Mouse (Mus musculus): ENCODE data around the gene Slc27a1. TPM values are rescaled to one million over a fixed set of nuclear protein-coding genes. Genes with fewer than 3 reads are reported as not detected.

Slc27a1 gene
- polyA plus RNA-seq, 1 experiment: not detected

- no peak for TF ChIP-seq GATA1 (IDR thresholded peaks at IDR 0.05; ENCODE audit: low read length)
Observed at GRCm38 (mm10) chr8:71627265-71628099, 58.8 kb downstream of the Slc27a1 start.

GRCm38 (mm10) chr8:71628396-71629095, 59.9 kb downstream of the Slc27a1 start:
- no peak for TF ChIP-seq GATA1 (IDR thresholded peaks at IDR 0.05; ENCODE audit: low read length)

DNA sequence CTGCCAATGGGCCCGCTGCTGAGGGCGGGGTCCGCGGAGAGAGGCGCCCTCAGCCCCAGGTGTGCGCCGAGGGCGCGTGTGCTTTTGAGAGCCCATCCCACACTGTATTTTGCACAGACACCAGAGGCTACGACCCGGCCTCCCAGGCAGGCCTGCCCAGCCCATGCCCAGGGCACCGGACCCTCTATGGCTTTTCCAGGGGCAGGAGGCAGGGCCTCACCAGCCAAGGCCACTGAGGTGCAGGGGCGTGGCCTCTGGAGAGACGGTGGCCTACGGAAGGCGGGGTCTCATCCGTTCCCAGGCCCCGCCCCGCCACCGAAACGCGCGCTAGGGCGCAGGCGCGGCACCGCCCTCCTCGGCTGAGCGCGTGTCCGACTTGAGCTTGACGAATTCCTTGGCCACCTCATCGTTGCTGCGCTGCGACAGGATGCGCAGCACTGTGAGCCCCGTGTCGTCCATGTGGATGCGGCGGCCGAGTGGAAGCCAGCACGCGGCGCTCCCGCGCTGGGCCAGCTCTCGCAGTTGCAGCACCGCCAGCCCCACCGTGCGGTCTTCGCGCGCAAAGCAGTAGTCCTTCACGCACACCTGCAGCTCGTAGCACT, 60.5 kb downstream of the Slc27a1 start:
- no peak for TF ChIP-seq GATA1 (IDR thresholded peaks at IDR 0.05; ENCODE audit: low read length)

GRCm38 (mm10) chr8:71629781-71630212, 61.1 kb downstream of the Slc27a1 start:
- TF ChIP-seq GATA1 (IDR thresholded peaks at IDR 0.05; ENCODE audit: low read length): no peak

- no peak for TF ChIP-seq GATA1 (IDR thresholded peaks at IDR 0.05; ENCODE audit: low read length)
Observed at GRCm38 (mm10) chr8:71630761-71631160, 62.1 kb downstream of the Slc27a1 start.

DNA sequence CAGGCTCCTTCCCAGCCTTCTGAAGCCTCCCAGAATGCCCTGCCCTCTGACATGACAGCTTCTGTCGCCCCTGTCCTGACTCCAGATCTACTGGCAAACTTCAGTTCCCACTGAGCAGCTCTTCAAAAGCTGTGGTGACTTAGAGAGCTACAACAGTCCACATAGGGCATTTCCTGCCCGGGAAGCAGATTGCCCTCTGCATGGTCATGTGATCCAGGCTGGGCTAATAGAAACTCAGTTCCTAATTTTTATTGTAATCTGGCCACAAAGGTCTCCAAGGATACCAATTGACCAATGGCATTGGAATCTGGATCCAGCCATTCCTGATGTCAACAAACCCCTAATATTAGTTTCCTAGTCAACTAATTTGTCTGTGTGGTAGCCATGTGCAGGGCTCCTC, 63.2 kb downstream of the Slc27a1 start:
- no peak for TF ChIP-seq GATA1 (IDR thresholded peaks at IDR 0.05; ENCODE audit: low read length)

DNA sequence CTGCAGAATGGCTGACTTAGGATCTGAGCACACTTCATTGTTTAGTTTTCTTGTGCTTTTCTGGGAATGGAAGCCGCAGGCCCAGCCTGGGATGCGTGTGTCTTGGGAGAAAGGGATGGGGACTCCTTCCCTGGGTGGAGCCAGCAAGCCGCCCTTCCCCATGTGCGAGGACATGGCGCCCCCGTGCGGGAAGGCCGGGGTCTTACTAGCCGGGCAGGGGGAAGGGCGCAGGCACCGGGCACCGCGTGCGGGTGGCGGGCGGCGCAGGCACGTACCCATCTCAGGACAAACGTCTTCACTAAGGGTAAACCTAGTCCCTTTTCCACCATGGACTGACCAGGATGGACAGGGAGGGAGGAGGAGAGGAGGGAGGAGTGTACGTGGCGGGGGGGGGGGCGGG, 64.5 kb downstream of the Slc27a1 start:
- TF ChIP-seq GATA1 (IDR thresholded peaks at IDR 0.05; ENCODE audit: low read length): no peak

DNA sequence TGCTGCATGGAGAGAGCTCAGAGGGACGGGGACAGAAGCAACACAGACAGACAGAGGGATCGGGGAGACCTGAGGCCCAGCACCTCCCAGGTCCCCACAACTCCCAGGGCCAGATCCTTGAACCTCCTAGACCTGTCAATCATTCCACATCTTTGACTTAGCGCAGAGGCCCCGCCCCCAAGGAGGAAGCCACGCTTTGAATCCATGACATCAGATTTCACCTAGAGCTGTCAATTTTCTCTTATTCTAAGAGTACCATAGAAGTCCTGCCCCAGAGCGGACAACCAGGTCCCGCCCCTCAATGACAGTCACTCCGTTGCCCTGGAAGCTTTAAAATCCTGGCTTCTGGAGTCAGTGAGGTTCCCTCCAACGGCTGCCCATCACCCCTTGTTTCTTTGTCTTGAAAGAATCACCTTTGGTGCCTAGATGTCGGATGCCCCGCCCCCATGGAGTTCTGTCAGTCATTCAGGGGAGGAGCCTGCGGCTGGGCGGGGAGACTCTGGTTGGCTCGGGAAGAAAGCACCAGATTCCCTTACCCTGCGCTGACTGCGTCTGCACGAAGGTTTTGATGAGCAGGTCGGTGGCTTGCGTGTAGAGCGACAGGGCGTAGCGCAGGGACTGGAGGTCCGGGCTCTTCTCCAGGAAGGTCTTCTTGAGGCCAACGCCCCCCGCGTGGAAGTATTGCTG, 65.4 kb downstream of the Slc27a1 start:
- no peak for TF ChIP-seq GATA1 (IDR thresholded peaks at IDR 0.05; ENCODE audit: low read length)

Other genes starting within 250 kb of the Slc27a1 start
- 183 and 196 TPM in 2 replicates for gene Use1, start 202.0 kb upstream of the Slc27a1 start, polyA plus RNA-seq (2012)
- gene Ocel1, start 197.6 kb upstream of the Slc27a1 start, polyA plus RNA-seq (2012): 51.3 and 71.7 TPM in 2 replicates
- gene Nr2f6, start 186.9 kb upstream of the Slc27a1 start, polyA plus RNA-seq (2012): 63.4 and 72.0 TPM in 2 replicates
- gene Ushbp1, start 173.1 kb upstream of the Slc27a1 start, polyA plus RNA-seq (2012): 0.04 and 0.10 TPM in 2 replicates
- 146 and 153 TPM in 2 replicates for gene Babam1, start 172.0 kb upstream of the Slc27a1 start, polyA plus RNA-seq (2012)
- gene Ankle1, start 162.9 kb upstream of the Slc27a1 start, polyA plus RNA-seq (2012): 39.7 and 50.9 TPM in 2 replicates
- 18.9 and 25.3 TPM in 2 replicates for gene Abhd8, start 105.2 kb upstream of the Slc27a1 start, polyA plus RNA-seq (2012)
- 221 and 248 TPM in 2 replicates for gene Mrpl34, start 103.9 kb upstream of the Slc27a1 start, polyA plus RNA-seq (2012)
- 284 and 345 TPM in 2 replicates for gene Dda1, start 99.7 kb upstream of the Slc27a1 start, polyA plus RNA-seq (2012)
- 1.1 and 1.2 TPM in 2 replicates for gene Ano8, start 82.9 kb upstream of the Slc27a1 start, polyA plus RNA-seq (2012)
- gene Gtpbp3, start 80.8 kb upstream of the Slc27a1 start, polyA plus RNA-seq (2012): 40.9 and 51.0 TPM in 2 replicates
- 1.9 and 2.4 TPM in 2 replicates for gene Plvap, start 57.1 kb upstream of the Slc27a1 start, polyA plus RNA-seq (2012)
- not detected in 2 replicates for gene Ccdc194, start 43.2 kb upstream of the Slc27a1 start, polyA plus RNA-seq (2012)
- 17.1 and 18.8 TPM in 2 replicates for gene Bst2, start 31.4 kb upstream of the Slc27a1 start, polyA plus RNA-seq (2012)
- 135 and 147 TPM in 2 replicates for gene Mvb12a, start 26.0 kb upstream of the Slc27a1 start, polyA plus RNA-seq (2012)
- not detected in 2 replicates for gene Tmem221, start 10.0 kb upstream of the Slc27a1 start, polyA plus RNA-seq (2012)
- not detected in 2 replicates for gene Nxnl1, start 2.3 kb upstream of the Slc27a1 start, polyA plus RNA-seq (2012)
- 435 and 550 TPM in 2 replicates for gene Pgls, start 23.3 kb downstream of the Slc27a1 start, polyA plus RNA-seq (2012)
- 7.9 and 8.6 TPM in 2 replicates for gene Fam129c, start 28.8 kb downstream of the Slc27a1 start, polyA plus RNA-seq (2012)
- gene Colgalt1, start 42.1 kb downstream of the Slc27a1 start, polyA plus RNA-seq (2012): 41.9 and 53.0 TPM in 2 replicates
- 0.41 and 0.52 TPM in 2 replicates for gene Unc13a, start 102.9 kb downstream of the Slc27a1 start, polyA plus RNA-seq (2012)
- gene Jak3, start 107.4 kb downstream of the Slc27a1 start, polyA plus RNA-seq (2012): 27.6 and 33.8 TPM in 2 replicates
- gene Insl3, start 120.3 kb downstream of the Slc27a1 start, polyA plus RNA-seq (2012): 4.6 and 5.5 TPM in 2 replicates
- gene B3gnt3, start 132.9 kb downstream of the Slc27a1 start, polyA plus RNA-seq (2012): 0.02 TPM in 1 of 2 replicates, not detected in the other
- gene Fcho1, start 156.8 kb downstream of the Slc27a1 start, polyA plus RNA-seq (2012): 32.9 and 36.1 TPM in 2 replicates

Data from G1E-ER4 (cell line).